Mouse (Mus musculus) liver, embryonic 11.5 days (tissue): ENCODE results near the gene BC051142. TPM values are rescaled to one million over a fixed set of nuclear protein-coding genes. Genes with fewer than 3 reads are reported as not detected.

Experiments
- ATAC-seq: fragments of 200-750 bp; cut with Nextera tagmentation; replicated peaks from 2 replicates; pipeline ENCODE4 v1.8.0; 2017; ENCODE audit warnings: moderate number of reproducible peaks, mild to moderate bottlenecking, moderate TSS enrichment, moderate library complexity; ENCODE audit not compliant: low FRiP score
- DNase-seq: peaks from one replicate; pipeline ENCODE4 v3.0.0-alpha.2; 2017; ENCODE audit warnings: low spot score
- H3K27ac ChIP-seq: fragments of 300-500 bp; sonication (generic); 2 replicates; pipeline ENCODE4 v1.5.1; 2014; ENCODE audit warnings: mild to moderate bottlenecking, low read depth, low read length, control low read depth
- H3K27me3 ChIP-seq: fragments of 300-500 bp; sonication (generic); replicated peaks from 2 replicates; pipeline ENCODE4 v1.6.1; 2014; ENCODE audit warnings: low read length, mixed read lengths; ENCODE audit not compliant: control insufficient read depth, insufficient read depth
- H3K36me3 ChIP-seq: fragments of 300-500 bp; sonication (generic); 2 replicates; pipeline ENCODE4 v1.6.1; 2014; ENCODE audit warnings: mild to moderate bottlenecking, low read length, moderate library complexity, mixed read lengths; ENCODE audit not compliant: control insufficient read depth, insufficient read depth
- H3K4me1 ChIP-seq: fragments of 300-500 bp; sonication (generic); replicated peaks from 2 replicates; pipeline ENCODE4 v1.6.1; 2014; ENCODE audit warnings: low read length, mixed read lengths; ENCODE audit not compliant: control insufficient read depth, insufficient read depth
- H3K4me2 ChIP-seq: fragments of 300-500 bp; sonication (generic); 2 replicates; pipeline ENCODE4 v1.6.1; 2014; ENCODE audit warnings: mild to moderate bottlenecking, control low read depth, moderate library complexity
- H3K4me3 ChIP-seq: fragments of 300-500 bp; sonication (generic); 2 replicates; pipeline ENCODE4 v1.5.1; 2014; ENCODE audit warnings: low read depth, low read length, control low read depth
- H3K9ac ChIP-seq: fragments of 300-500 bp; sonication (generic); 2 replicates; pipeline ENCODE4 v1.6.1; 2014; ENCODE audit warnings: low read depth, low read length, control low read depth
- H3K9me3 ChIP-seq: fragments of 300-500 bp; sonication (generic); 2 replicates; pipeline ENCODE4 v1.6.1; 2016; ENCODE audit warnings: low read length, inconsistent platforms, mixed read lengths; ENCODE audit not compliant: control insufficient read depth
- WGBS: fragments of 180-500 bp; shearing (Covaris S2); extraction: QIAGEN DNeasy Blood & Tissue Kit; methylation state at CpG from one replicate; pipeline ENCODE4 v1.1.7; 2014; 5-methylcytosine and 5-hydroxymethylcytosine counted together
- polyA plus RNA-seq: library from polyadenylated mRNA; unstranded; fragments of >200 nt; fragmentation: Nextera tagmentation; extraction: Ambion mirVana; gene quantifications from 2 replicates; pipeline ENCODE4 v1.2.1, GENCODE M21; 2014

Gene BC051142
- polyA plus RNA-seq = 0.41 TPM in 1 of 2 replicates, not detected in the other

DNA sequence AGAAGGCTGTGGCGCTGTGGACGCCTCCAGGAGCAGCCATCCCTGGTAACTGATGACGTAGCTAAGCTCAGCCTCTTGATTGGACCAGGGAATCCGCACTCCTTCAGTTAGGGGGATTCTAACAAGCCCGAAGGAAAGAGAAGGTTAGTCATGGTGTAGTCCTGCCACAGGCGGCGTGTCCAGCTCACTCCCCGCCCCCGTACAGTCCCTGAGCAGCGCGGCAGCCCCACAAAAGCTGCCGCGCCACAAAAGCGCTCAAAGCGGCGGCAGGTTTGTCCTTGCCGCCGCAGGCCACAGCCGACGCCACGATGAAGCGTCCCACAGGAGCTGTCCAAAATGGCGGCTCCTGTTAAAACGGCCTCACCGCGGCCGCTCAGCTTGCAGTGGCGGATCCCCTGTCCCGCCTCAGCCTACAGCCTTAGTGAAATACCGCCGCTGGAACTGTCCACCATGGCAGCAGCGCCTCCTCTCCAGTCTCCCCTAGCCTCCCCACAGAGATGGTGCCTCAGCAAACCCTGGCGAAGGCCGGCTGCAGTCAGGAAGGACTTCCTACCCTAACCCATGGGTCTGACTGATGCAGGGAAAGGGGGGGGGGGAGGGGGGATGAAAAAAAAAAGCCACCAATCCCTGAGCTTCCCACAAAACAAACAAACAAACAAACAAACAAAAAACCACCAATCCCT lies at the start of gene BC051142:
TSS of gene BC051142 (plus strand) at position 110 of the 683 bp plus-strand sequence.
- H3K36me3 ChIP-seq = no peaks in the 10 kb centered on the region
- H3K27me3 ChIP-seq = peaks cover 11% of the 10 kb centered on the region; the same call in 1 of the 2 replicates
- no peaks in the 10 kb centered on the region for H3K4me1 ChIP-seq
- H3K27ac ChIP-seq = no peak within 1 kb of the TSS
- H3K9ac ChIP-seq = peak within 1 kb of the TSS; percentile 62
- ATAC-seq (peak; percentile 81), DNase-seq (peak; percentile 75)
- H3K4me2 ChIP-seq = peak within 1 kb of the TSS; percentile 79
- 6% methylated on average over 34 of the region's 34 CpGs for WGBS
- H3K9me3 ChIP-seq = no peaks in the 10 kb centered on the region
- H3K4me3 ChIP-seq = peak within 1 kb of the TSS; percentile 57

DNA sequence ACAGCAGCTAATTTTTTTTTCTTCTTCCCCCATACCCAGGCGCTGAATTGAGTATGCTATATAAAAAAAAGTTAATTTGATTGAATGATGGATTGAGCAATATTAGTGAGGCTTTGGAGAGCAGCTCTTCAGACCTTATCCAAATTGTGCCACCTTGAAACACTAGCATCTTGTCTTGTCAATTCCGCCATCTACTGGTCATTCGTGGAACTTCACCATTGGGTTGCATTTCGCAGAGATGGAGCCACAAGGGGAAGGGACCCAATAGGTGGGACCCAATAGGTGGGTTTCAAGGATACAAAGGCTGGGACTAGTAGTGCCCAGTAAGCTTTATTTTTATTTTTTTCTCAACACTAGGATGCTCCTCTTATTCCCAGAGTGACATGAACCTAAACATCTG lies 49.2 kb upstream of the BC051142 start:
- H3K9me3 ChIP-seq = no peaks in the 10 kb centered on the region
- H3K9ac ChIP-seq = no peak overlapping the region
- H3K27me3 ChIP-seq = no peaks in the 10 kb centered on the region
- DNase-seq (peak; percentile 60), ATAC-seq (no peak)
- no peak overlapping the region for H3K4me2 ChIP-seq
- no peaks in the 10 kb centered on the region for H3K36me3 ChIP-seq
- no peak overlapping the region for H3K4me3 ChIP-seq
- H3K27ac ChIP-seq = no peak overlapping the region
- 6% methylated on average over 4 of the region's 4 CpGs for WGBS
- no peaks in the 10 kb centered on the region for H3K4me1 ChIP-seq

DNA sequence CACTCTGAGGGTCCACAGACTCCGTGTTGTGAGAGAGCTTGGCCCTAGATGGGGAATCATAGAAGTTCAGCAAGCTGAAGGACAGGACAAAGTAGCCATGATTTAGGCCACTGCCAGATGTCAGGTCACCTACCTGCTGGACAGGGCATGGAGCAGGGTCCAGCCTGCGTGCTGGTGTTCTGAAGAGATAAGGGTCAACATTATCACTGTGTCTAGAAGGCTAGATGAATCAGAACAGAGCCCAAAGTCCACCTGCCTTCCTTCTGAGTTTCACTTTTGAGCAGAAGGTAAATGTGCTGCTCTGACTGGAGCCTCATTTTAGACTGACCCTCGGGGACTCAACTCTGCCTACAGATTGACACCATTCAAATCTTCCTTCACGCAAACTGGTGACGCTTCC lies 44.1 kb upstream of the BC051142 start, which contains the start of gene Btnl2:
TSS of gene Btnl2 (plus strand) at position 284 of the 400 bp plus-strand sequence.
- Histone ChIP-seq H3K4me2 (no peak within 1 kb of the TSS), H3K9ac (no peak within 1 kb of the TSS), H3K4me1 (no peaks in the 10 kb centered on the region), H3K27ac (no peak within 1 kb of the TSS), H3K36me3 (no peaks in the 10 kb centered on the region), H3K27me3 (peaks cover 4% of the 10 kb centered on the region; the same call in 1 of the 2 replicates), H3K9me3 (no peaks in the 10 kb centered on the region), H3K4me3 (no peak within 1 kb of the TSS)
- DNase-seq (no peak), ATAC-seq (no peak)
- WGBS = 78% methylated on average over 5 of the region's 5 CpGs

DNA sequence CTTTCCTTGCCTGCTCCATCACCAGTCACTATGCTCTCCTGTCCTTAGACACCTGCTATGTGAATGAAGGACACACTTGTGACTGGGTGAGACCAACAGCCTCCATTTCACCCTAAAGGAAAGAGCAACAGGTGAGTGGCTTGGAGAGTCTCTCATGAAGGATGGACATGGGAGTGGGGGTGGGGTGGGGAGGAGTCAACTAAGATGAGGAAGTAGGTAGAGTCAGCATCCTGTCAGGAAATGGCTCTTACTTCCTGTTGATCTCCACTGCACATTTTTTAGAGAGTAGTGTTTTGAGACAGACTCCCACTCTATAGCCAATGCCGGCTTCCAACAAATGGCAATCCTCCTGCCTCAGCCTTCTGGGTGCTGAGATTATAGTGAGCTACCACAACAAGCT lies 43.7 kb upstream of the BC051142 start:
- Histone ChIP-seq H3K4me1 (no peaks in the 10 kb centered on the region), H3K9me3 (no peaks in the 10 kb centered on the region), H3K27me3 (peaks cover 4% of the 10 kb centered on the region; the same call in 1 of the 2 replicates), H3K4me3 (no peak overlapping the region), H3K9ac (no peak overlapping the region), H3K36me3 (no peaks in the 10 kb centered on the region), H3K4me2 (no peak overlapping the region), H3K27ac (no peak overlapping the region)
- 65% methylated on average over 1 of the region's 1 CpGs for WGBS
- DNase-seq (no peak), ATAC-seq (no peak)

DNA sequence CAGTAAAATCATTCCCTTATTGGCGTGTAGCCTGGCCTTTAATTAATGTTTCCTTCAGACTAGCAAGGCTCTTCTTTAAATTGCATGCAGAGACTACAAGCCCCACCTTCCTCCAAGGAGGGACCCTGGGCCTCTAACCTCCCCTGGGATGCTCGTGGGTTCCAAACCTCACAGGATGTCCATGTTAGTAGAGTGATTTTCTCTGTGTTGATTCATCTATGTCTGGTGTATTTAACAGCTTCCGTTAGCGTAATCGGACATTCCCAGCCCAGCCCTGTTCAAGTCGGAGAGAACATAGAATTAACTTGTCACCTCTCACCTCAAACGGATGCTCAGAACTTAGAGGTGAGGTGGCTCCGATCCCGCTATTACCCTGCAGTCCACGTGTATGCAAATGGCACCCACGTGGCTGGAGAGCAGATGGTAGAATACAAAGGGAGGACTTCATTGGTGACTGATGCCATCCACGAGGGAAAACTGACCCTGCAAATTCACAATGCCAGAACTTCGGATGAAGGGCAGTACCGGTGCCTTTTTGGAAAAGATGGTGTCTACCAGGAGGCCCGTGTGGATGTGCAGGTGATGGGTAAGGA lies 35.6 kb upstream of the BC051142 start:
- Histone ChIP-seq H3K9ac (no peak overlapping the region), H3K27ac (no peak overlapping the region), H3K4me1 (no peaks in the 10 kb centered on the region), H3K36me3 (no peaks in the 10 kb centered on the region), H3K4me3 (no peak overlapping the region), H3K4me2 (no peak overlapping the region), H3K9me3 (no peaks in the 10 kb centered on the region), H3K27me3 (peaks cover 1% of the 10 kb centered on the region; the same call in 1 of the 2 replicates)
- no peak for ATAC-seq
- WGBS = 80% methylated on average over 15 of the region's 15 CpGs
- no peak for DNase-seq

DNA sequence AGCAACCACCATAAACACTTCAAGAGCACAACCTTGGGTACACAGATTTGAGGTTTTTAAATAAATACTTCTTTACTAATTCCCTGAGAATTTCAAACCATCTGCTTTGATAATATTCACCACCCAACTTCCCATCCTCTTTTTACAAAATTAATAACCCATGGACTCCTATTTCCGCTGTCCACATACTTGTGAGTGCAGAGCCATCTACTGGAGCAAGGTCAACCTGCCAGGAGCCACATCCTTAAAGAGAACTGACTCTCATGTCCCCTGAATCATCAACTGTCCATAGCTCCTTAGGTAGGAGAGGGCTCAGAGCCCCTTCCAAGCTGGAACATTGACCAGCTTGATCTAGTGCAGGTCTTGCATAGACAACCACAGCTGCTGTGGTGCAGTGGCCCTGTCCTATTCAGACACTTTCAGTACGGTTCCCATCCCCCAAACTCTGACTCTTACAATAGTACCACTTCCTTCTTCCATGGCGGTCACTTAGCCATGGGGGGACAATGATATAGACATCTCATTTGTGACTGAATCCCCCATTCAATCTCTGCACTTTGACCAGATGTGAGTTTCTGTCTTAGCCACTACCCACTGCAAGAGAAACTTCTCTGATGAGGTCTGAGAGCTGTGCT lies 34.8 kb upstream of the BC051142 start:
- no peak for ATAC-seq
- H3K4me3 ChIP-seq = no peak overlapping the region
- H3K4me2 ChIP-seq = no peak overlapping the region
- no peak for DNase-seq
- no peak overlapping the region for H3K27ac ChIP-seq
- H3K36me3 ChIP-seq = no peaks in the 10 kb centered on the region
- H3K4me1 ChIP-seq = no peaks in the 10 kb centered on the region
- no peaks in the 10 kb centered on the region for H3K9me3 ChIP-seq
- 66% methylated on average over 3 of the region's 3 CpGs for WGBS
- H3K9ac ChIP-seq = no peak overlapping the region
- no peaks in the 10 kb centered on the region for H3K27me3 ChIP-seq

DNA sequence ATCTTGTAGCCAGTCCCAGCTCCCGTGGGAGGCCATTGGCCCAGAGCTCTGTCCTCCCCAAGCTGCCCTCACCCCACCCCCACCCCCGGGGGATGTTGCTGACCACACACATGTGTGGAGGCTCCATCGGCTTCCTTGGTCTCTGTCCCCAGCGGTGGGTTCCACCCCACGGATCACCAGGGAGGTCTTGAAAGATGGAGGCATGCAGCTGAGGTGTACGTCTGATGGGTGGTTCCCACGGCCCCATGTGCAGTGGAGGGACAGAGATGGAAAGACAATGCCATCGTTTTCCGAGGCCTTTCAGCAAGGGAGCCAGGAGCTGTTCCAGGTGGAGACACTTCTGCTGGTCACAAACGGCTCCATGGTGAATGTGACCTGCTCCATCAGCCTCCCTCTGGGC lies 33.6 kb upstream of the BC051142 start:
- ATAC-seq (no peak), DNase-seq (no peak)
- no peak overlapping the region for H3K27ac ChIP-seq
- no peak overlapping the region for H3K9ac ChIP-seq
- no peak overlapping the region for H3K4me2 ChIP-seq
- no peak overlapping the region for H3K4me3 ChIP-seq
- 74% methylated on average over 10 of the region's 10 CpGs for WGBS
- no peaks in the 10 kb centered on the region for H3K27me3 ChIP-seq
- H3K36me3 ChIP-seq = no peaks in the 10 kb centered on the region
- no peaks in the 10 kb centered on the region for H3K9me3 ChIP-seq
- H3K4me1 ChIP-seq = no peaks in the 10 kb centered on the region

DNA sequence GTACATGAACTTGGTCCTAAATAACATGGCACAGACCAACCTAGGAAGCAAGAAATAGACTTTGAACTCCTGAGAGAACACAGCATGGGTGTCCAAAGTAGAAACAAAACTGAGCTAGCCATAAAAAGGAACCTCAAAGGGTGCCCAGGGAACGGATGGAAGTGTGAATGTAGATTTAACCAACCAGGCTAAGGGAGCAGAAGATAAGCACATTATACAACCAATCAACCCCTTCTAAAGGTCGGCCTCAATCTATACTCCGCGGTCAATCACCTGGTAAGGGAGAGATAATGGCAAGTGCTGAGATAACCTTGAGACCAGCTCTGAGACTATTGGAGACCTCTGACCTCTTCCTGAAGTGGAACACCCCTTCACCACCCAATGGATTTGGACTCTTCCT lies 28.1 kb upstream of the BC051142 start:
- 49% methylated on average over 4 of the region's 4 CpGs for WGBS
- DNase-seq = no peak
- no peak for ATAC-seq

More for the DNA sequence above, 28.1 kb upstream of the BC051142 start:
- Histone ChIP-seq H3K27me3 (peaks cover 2% of the 10 kb centered on the region; the same call in 1 of the 2 replicates), H3K9me3 (no peaks in the 10 kb centered on the region), H3K4me3 (no peak overlapping the region), H3K9ac (no peak overlapping the region), H3K4me2 (no peak overlapping the region), H3K27ac (no peak overlapping the region), H3K4me1 (no peaks in the 10 kb centered on the region), H3K36me3 (no peaks in the 10 kb centered on the region)
